ENCODE assay signal across 8 mouse cellular contexts in the genomic region with DNA sequence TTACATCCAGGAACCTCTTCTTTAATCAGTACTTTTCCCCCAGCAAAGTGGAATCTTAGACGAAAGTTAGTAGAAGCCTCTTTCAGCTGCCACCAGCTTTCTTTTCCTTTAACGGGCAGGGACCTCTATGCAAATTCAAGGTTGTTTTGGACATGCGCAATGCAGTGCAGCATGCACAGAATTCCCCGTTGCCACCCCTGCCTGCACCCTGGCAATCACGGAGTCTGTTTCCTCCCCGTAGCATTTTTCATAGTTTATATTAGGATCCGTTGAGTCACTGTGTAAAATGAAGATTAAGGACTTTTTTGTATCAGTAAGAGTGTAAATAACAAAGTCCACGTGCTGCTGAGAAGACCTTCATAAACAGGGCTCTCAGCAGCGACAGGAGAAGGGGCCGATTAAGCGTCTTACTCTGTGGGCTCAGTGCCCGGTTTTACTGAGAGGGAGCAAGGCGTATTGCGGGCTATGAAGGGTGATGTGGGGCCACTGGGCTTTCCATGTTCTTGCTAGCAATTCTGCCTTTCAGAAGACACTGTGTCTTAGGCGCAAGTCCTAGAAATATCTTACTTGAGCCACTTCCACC.
DNase-seq lines count a peak whose midpoint lies in the region; ATAC-seq lines count a peak whose summit lies in the region.

No protein-coding gene starts in this region.

- 71% methylated on average over 15 of the region's 15 CpGs for WGBS in kidney, embryonic 16.5 days

- H3K4me1 ChIP-seq in kidney, embryonic 16.5 days (ENCODE audit: insufficient read depth, low read length): no peaks in the 10 kb centered on the region

- no peak overlapping the region for H3K27ac ChIP-seq in kidney, embryonic 16.5 days (ENCODE audit: low read length)

- H3K9ac ChIP-seq in kidney, embryonic 16.5 days (replicated peaks; ENCODE audit: low read length): no peak overlapping the region

- ATAC-seq in kidney, embryonic 16.5 days (ENCODE audit: low FRiP score, low TSS enrichment): no peak

- no peaks in the 10 kb centered on the region for H3K27me3 ChIP-seq in kidney, embryonic 16.5 days (ENCODE audit: insufficient read depth, low read length)

- H3K36me3 ChIP-seq in kidney, embryonic 16.5 days (ENCODE audit: insufficient read depth, low read length): peaks cover 4% of the 10 kb centered on the region; the same call in 1 of the 2 replicates

- H3K4me2 ChIP-seq in kidney, embryonic 16.5 days (replicated peaks; ENCODE audit: low read depth, low read length): no peak overlapping the region

- H3K4me3 ChIP-seq in kidney, embryonic 16.5 days (ENCODE audit: low read length): no peak overlapping the region

- DNase-seq in kidney, adult 18-20 months: peak; percentile 21
- DNase-seq in adrenal gland, adult 8-10 months: peak; percentile 26
- peak; percentile 12 to 16 for DNase-seq in cerebellum, adult 18-20 months
- DNase-seq in kidney, postnatal 10 days: peak; percentile 17
- DNase-seq in spleen, postnatal 36 days (ENCODE audit: low spot score in 2 of 2): no peak
- no peak for DNase-seq in testis, postnatal 14 days (ENCODE audit: low spot score)
- no peak for DNase-seq in thymus, postnatal 0 days (ENCODE audit: low spot score)

- peaks cover 5% of the 10 kb centered on the region for H3K9me3 ChIP-seq in kidney, embryonic 16.5 days (ENCODE audit: low read length)

Comparison
In these comparisons a context has a peak if more than half of its experiments do, and no peak if none do; other contexts are left out.
1. DNase-seq: peak in kidney, adult 18-20 months (single experiment), adrenal gland, adult 8-10 months (single experiment), cerebellum, adult 18-20 months (2 of 2) and kidney, postnatal 10 days (single experiment); none in spleen, postnatal 36 days (0 of 2), testis, postnatal 14 days (single experiment) and thymus, postnatal 0 days (single experiment).